Mouse (Mus musculus): ENCODE results near the gene Tmem104.

Tmem104 gene

DNA sequence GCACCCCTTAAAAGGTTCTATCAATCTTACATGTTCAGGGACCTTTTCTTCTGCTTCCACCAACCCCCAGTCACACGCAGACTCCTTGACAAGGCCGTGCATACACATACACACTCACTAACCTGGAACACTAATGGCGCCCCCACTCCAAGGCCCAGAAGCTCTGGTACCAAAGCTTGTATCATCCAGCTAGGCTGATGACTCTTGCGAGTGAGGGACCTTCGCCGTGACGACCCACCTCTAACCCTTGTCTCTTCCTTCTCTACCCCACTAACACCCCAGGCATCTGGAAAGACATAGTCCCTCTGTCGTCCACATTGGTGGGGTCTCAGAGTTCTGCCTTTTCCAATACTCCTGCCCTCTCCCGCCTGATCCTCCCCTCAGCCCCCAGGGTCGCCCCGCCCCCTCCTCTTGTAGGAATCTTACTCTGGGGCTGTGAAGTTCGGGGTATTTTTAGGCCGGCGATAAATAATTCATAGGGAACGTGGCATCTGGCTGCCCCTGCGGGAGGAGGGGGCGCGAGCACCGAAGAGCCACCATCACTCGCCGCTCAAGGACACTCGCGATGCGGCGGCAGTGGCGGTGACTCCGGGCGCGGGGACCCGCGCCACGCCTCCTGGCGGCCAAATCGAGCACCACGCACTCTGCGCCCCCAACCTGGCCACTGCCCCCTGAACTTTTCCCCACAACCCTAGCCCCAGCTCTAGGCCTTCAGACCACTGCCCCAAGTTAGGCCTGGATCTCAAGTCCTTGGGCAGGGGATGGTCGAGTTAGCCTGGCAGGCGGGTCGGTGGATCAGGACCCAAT, 77.8 kb downstream of the Tmem104 start:
- no peak for DNase-seq (ENCODE audit: low spot score)

- no peak for DNase-seq (ENCODE audit: low spot score)
Observed at GRCm38 (mm10) chr11:115265771-115266399, 78.6 kb downstream of the Tmem104 start.

DNA sequence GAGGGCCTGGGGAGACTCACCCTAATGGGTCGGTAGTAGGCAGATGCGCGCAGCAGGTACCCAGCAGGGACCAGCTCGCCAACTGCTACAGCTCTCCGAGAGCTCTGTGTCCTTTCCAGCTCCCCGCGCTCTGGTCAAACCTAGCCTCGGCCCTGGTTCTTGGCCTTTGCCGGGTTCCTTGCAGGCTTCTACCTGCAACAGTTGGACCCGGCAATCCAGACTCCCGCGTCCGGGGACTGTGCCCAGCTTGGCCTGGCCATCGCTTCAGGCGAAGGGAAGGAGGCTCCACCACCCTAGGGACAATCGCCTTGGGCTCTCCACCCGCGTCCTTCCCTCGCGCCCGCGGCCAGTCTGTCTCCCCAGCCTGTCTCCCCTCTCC, 79.1 kb downstream of the Tmem104 start:
- DNase-seq (ENCODE audit: low spot score) = no peak

GRCm38 (mm10) chr11:115267061-115267883, 80.0 kb downstream of the Tmem104 start, which contains the start of gene Grin2c:
Gene Grin2c, minus strand, starts transcription at chr11:115267243.
- no peak for DNase-seq (ENCODE audit: low spot score)

DNA sequence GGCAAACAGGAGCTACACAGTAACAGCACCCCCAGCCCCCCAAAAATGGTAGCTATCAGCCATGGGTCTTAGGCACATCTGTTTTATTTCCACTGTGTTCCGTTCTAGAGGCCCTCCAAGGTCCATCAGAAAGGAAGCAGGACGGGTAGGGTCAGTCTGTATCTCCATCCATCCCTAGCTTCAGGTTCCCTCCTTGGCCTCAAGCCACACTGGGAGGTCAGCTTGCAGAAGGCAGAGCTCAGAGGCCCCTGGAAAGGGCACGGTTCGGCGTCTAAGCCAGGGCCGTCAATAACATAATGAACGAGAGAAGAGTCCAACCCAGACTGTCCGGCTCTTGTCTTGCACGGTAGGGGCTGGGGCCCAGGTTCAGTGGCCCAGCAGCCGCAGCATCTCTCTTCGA, 80.7 kb downstream of the Tmem104 start:
- no peak for DNase-seq (ENCODE audit: low spot score)

DNA sequence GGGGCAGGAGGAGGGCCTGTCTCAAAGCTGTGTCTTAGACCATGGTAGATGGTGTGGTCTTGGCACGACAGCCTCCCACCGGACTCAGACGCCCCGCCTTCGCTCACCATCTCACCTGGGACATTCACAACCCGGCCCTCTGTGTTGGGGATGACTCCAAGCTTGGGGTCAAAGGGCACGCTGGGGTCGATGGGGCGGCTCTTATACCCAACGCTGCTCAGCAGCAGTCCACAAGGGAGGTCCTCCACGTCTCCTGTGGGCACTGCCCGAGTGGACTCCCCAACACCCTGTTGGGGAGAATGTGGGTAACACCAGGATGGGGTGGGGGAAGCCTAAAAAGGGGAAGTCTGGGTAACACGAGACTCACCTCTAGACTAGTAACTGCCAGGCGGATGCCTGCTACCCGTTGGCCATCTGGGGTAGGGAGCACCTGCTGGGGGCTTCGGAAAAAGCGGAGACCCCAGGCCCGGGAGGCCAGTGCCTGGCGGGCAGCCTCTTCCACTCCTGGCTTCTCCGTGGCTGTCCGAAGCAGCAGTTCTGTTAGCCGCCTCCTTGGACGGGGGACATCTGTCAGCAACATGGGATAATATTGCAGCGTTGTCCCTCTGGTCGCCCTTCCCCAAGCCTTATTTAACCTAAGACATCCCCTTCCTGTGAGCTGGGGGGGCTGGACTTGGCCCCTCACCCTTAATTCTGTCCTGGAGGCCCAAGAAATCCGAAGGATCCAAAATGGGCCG, 82.2 kb downstream of the Tmem104 start:
- no peak for DNase-seq (ENCODE audit: low spot score)

DNA sequence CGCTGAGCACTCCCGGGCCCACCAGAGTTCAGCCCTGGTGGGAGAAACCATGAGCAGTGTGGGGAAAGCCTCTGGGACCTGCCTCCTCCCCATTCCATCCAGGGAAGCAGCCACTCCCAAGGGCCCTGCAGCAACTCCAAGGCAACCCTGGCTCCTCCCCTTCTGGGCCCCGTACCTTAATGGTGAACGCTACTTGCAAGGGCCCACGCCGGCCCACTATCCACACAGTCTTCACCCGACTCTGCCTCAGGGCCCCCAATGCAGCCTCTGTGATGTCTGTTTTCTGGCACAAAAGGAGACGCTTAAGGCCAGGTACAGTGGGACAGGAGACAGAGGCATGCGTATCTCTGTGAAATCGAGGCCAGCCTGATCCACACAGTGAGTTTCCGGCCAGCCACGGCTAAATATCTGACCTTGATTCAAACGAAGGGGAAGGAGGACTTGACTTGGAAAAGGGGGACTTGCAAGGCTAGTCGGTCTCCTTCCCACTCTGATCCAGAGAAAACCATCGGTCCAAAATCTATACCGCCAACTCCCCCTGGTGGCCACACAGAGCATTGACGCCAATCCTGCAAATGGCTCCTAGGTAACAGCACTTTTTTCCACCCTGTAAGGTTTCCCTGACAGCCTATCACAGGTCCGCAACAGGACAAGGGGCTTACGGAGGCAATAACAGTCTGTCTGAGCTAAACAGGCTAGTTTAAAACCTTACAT, 83.0 kb downstream of the Tmem104 start:
- DNase-seq (ENCODE audit: low spot score) = peak; percentile 84

- DNase-seq (ENCODE audit: low spot score) = no peak
Observed at GRCm38 (mm10) chr11:115271052-115271451, 83.8 kb downstream of the Tmem104 start.

GRCm38 (mm10) chr11:115271481-115271880, 84.2 kb downstream of the Tmem104 start:
- DNase-seq (ENCODE audit: low spot score) = no peak

- DNase-seq (ENCODE audit: low spot score) = no peak
Observed at GRCm38 (mm10) chr11:115272894-115273498, 85.7 kb downstream of the Tmem104 start.

- no peak for DNase-seq (ENCODE audit: low spot score)
Observed at GRCm38 (mm10) chr11:115273735-115274134, 86.4 kb downstream of the Tmem104 start.

- DNase-seq (ENCODE audit: low spot score) = no peak
Observed at GRCm38 (mm10) chr11:115274178-115274577, 86.9 kb downstream of the Tmem104 start.

DNA sequence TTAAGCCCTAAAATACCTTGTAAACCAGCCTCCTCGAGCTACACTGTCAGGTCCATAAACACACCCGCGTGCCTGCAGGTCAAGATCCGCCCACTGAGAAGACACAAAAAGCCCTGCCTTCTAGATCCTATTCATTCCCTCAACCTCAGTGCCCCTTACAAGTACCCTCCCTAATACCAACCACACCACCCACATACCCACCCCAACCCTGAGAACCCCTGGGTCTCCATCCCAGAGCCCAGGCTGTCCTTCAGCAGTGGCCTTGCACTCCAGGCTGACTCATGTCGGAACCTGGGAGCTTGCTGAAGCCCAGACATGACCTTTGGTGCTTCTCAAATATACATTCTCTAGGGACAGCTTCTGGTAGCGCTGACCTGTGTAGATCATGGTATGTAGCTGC, 87.5 kb downstream of the Tmem104 start:
- DNase-seq (ENCODE audit: low spot score) = no peak

- DNase-seq (ENCODE audit: low spot score) = no peak
Observed at GRCm38 (mm10) chr11:115275509-115275908, 88.2 kb downstream of the Tmem104 start.

DNA sequence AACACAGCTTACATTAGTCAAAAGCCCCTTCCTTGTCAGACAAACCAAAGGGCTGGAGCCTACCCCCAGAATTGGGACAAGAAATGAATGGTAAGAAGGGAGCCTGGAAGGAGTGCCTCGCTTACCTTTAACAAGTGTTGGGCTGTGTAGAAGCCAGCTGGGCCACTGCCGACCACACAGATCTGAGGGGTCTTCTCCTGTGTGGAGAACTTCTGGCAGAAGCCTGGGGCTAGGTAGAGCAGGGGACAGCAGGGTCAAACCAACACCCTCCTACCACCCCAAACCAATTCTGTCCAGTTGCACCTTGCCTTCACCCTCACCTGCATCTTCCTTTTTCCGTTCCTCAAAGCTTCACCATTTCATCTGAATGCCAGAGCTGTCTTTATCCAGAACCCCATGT, 88.7 kb downstream of the Tmem104 start:
- no peak for DNase-seq (ENCODE audit: low spot score)

GRCm38 (mm10) chr11:115276780-115277603, 89.7 kb downstream of the Tmem104 start, which contains the start of gene Fdxr:
Gene Fdxr, minus strand, starts transcription at chr11:115277050.
- DNase-seq (ENCODE audit: low spot score) = peak; percentile 99

- DNase-seq (ENCODE audit: low spot score) = no peak
Observed at GRCm38 (mm10) chr11:115277604-115277975, 90.3 kb downstream of the Tmem104 start.

DNA sequence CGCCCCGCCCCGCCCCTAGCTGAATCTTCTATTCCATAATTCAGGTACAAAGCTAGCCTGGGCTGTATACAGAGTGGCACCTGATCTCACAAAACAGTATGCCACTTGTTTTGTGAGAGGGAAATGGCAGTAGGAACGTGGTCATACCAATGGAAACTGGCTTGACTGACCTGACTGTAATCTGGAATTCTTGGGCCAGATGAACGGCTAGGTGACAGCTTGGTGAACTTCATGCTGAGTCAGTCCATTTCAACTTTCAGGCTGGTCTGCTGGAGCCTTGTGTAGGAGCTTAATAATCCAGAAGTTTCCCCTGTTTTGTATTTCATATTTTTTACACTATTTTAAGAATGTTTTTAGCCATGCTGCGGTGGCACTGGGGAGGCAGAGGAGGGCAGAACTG, 90.9 kb downstream of the Tmem104 start:
- DNase-seq (ENCODE audit: low spot score) = no peak

- DNase-seq (ENCODE audit: low spot score) = no peak
Observed at GRCm38 (mm10) chr11:115279726-115280125, 92.4 kb downstream of the Tmem104 start.

GRCm38 (mm10) chr11:115282295-115282694, 95.0 kb downstream of the Tmem104 start:
- peak; percentile 63 for DNase-seq (ENCODE audit: low spot score)

All from layer of hippocampus, adult 11-12 months (tissue).